Mouse (Mus musculus) bone marrow, adult 2 months (tissue): ENCODE results near the gene Usp31.

Experiments used
- CTCF ChIP-seq: fragments of 200-500 bp; IDR thresholded peaks from 2 replicates; pipeline ENCODE4 v1.5.1; 2011; ENCODE audit warnings: low read length, control low read depth; ENCODE audit not compliant: control insufficient read depth, insufficient read depth
- POLR2A ChIP-seq: fragments of 200-500 bp; IDR thresholded peaks from 2 replicates; pipeline ENCODE4 v1.6.1; 2011; ENCODE audit warnings: low read depth, mild to moderate bottlenecking, control low read depth, low read length, borderline replicate concordance; ENCODE audit not compliant: control insufficient read depth

DNA sequence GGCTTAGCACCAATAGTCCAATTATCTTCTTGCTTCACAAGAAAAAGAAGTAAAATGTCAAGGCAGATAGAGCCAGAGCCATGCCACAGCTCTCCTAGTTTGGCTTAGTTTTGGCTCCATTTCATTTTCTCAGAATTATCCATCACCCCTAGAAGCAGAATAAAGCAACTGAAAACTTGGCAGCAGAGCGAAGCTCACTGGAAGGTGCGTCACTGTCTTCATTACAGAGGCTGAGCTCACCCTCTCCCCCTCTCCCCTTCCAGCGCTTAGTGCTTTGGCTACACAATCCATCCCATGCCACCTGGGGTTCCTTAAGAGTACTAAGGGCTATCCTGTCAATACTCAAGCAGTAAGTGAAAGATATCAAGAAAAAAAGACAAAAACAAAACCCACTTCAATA is 56.3 kb downstream of the Usp31 start:
- TF ChIP-seq CTCF (no peak), POLR2A (no peak)
